In genomic region chr3:88439582-88439981, GRCm38 (mm10) we compare ENCODE assay signal across 28 mouse cellular contexts. TPM values are rescaled to one million over a fixed set of nuclear protein-coding genes. Genes with fewer than 3 reads are reported as not detected.
DNase-seq lines count a peak whose midpoint lies in the region; ATAC-seq and TF ChIP-seq lines count a peak whose summit lies in the region.
"Had no signal": no experiment of that assay in that cellular context is flagged by ENCODE, and none has a peak within 500 bp of the region (broad histone marks: within the 10 kb centered on the region; RNA-seq: fewer than 3 reads in every experiment).

No protein-coding gene starts in this region.

- in situ Hi-C loops in ES-E14 (cut with MboI; ENCODE audit: low sequenced_read_pairs in 2 of 2, unreplicated experiment in 2 of 2), result no loop called here

- DNase-seq in hindbrain, embryonic 10.5 days (ENCODE audit: low spot score), result no peak
- DNase-seq in hindbrain, embryonic 11.5 days (ENCODE audit: low spot score), result no peak
- no peak for DNase-seq in ES-E14 (ENCODE audit: low read depth, low spot score)
- peak; percentile 24 for DNase-seq in brain, adult 2 months (ENCODE audit: low read depth, low spot score)
- no peak for DNase-seq in spleen, adult 12 weeks (ENCODE audit: low spot score)
- no peak for DNase-seq in cerebellum, adult 9-11 months
- DNase-seq: adrenal gland, adult 2 months; adrenal gland, postnatal 14 days; cerebellum, adult 11-12 months; cerebellum, adult 8-10 months; gastrocnemius, postnatal 14 days; heart, postnatal 36 days; kidney, adult 11 months; kidney, adult 8-10 months had no signal

- WGBS in hindbrain, embryonic 10.5 days, result 54% methylated on average over 4 of the region's 4 CpGs
- WGBS in hindbrain, embryonic 11.5 days, result 47% methylated on average over 4 of the region's 4 CpGs

- TF ChIP-seq CTCF in ES-Bruce4 (IDR thresholded peaks at IDR 0.05; ENCODE audit: low read depth, low read length), result no peak

- peaks cover 48% of the 10 kb centered on the region for H3K27me3 ChIP-seq in hindbrain, embryonic 10.5 days (ENCODE audit: insufficient read depth, poor library complexity, severe bottlenecking)
- H3K27me3 ChIP-seq in hindbrain, embryonic 11.5 days (ENCODE audit: control insufficient read depth, insufficient read depth, low read length), result no peaks in the 10 kb centered on the region
- no peaks in the 10 kb centered on the region for H3K27me3 ChIP-seq in ES-Bruce4 (ENCODE audit: control insufficient read depth, insufficient read depth, low read length, poor library complexity, severe bottlenecking)
- H3K27me3 ChIP-seq: heart, embryonic 12.5 days; hindbrain, embryonic 15.5 days had no signal

- H3K36me3 ChIP-seq in hindbrain, embryonic 10.5 days, result peaks cover 8% of the 10 kb centered on the region; the same call in 1 of the 2 replicates
- no peaks in the 10 kb centered on the region for H3K36me3 ChIP-seq in hindbrain, embryonic 11.5 days (ENCODE audit: control insufficient read depth, insufficient read depth, low read length)
- H3K36me3 ChIP-seq in ES-Bruce4 (ENCODE audit: control insufficient read depth, insufficient read depth, low read length, poor library complexity, severe bottlenecking) (no peaks in the 10 kb centered on the region), ES-E14 (ENCODE audit: control insufficient read depth, insufficient read depth, low read length, poor library complexity, severe bottlenecking) (no peaks in the 10 kb centered on the region)
- H3K36me3 ChIP-seq: heart, embryonic 12.5 days; heart, embryonic 15.5 days had no signal

- H3K9me3 ChIP-seq in hindbrain, embryonic 10.5 days, result no peaks in the 10 kb centered on the region
- H3K9me3 ChIP-seq in hindbrain, embryonic 11.5 days (ENCODE audit: control insufficient read depth, low read length), result no peaks in the 10 kb centered on the region
- H3K9me3 ChIP-seq in ES-Bruce4 (replicated peaks; ENCODE audit: control insufficient read depth, insufficient read depth, low read length, poor library complexity, severe bottlenecking), result no peaks in the 10 kb centered on the region
- no peaks in the 10 kb centered on the region for H3K9me3 ChIP-seq in ES-E14 (ENCODE audit: control insufficient read depth, insufficient read depth, low read depth, low read length)
- H3K9me3 ChIP-seq: embryonic facial prominence, embryonic 12.5 days; forebrain, embryonic 13.5 days; heart, embryonic 12.5 days; heart, embryonic 15.5 days; hindbrain, embryonic 12.5 days; hindbrain, embryonic 15.5 days had no signal

- peaks cover 55% of the 10 kb centered on the region for H3K4me1 ChIP-seq in hindbrain, embryonic 10.5 days (replicated peaks)
- peaks cover 4% of the 10 kb centered on the region; the same call in 1 of the 2 replicates for H3K4me1 ChIP-seq in hindbrain, embryonic 11.5 days (replicated peaks; ENCODE audit: control insufficient read depth, insufficient read depth, low read length)
- H3K4me1 ChIP-seq in ES-Bruce4 (ENCODE audit: control insufficient read depth, insufficient read depth, low read length), result peaks cover 9% of the 10 kb centered on the region
- H3K4me1 ChIP-seq in ES-E14 (ENCODE audit: control insufficient read depth in 2 of 2, insufficient read depth in 2 of 2, low read length in 2 of 2, poor library complexity in 1 of 2), result peaks cover 12 to 50% of the 10 kb centered on the region in 2 experiments; a peak in 3 of 4 replicates

- no peak overlapping the region for H3K4me2 ChIP-seq in hindbrain, embryonic 11.5 days (replicated peaks; ENCODE audit: low read depth, low read length)
- H3K4me2 ChIP-seq: embryonic facial prominence, embryonic 12.5 days; forebrain, embryonic 13.5 days; hindbrain, embryonic 12.5 days; hindbrain, embryonic 15.5 days had no signal

- H3K4me3 ChIP-seq in hindbrain, embryonic 10.5 days, result no peak overlapping the region
- no peak overlapping the region for H3K4me3 ChIP-seq in hindbrain, embryonic 11.5 days (ENCODE audit: low read depth, low read length)
- no peak overlapping the region for H3K4me3 ChIP-seq in ES-Bruce4 (ENCODE audit: low read depth, low read length)
- H3K4me3 ChIP-seq in ES-E14 (ENCODE audit: insufficient read depth in 1 of 2, low read depth in 1 of 2, low read length in 2 of 2, poor library complexity in 1 of 2, severe bottlenecking in 1 of 2), result peak overlapping the region in 1 of 2 experiments; percentile 23; a peak in 1 of 4 replicates
- H3K4me3 ChIP-seq: embryonic facial prominence, embryonic 12.5 days; erythroblast, embryonic 14.5 days; forebrain, embryonic 13.5 days; heart, embryonic 12.5 days; hindbrain, embryonic 12.5 days; hindbrain, embryonic 15.5 days had no signal

- peak overlapping the region; percentile 35; the same call in 1 of the 2 replicates for H3K27ac ChIP-seq in hindbrain, embryonic 10.5 days
- H3K27ac ChIP-seq in hindbrain, embryonic 11.5 days (ENCODE audit: low read depth, low read length), result no peak overlapping the region
- H3K27ac ChIP-seq in ES-Bruce4 (ENCODE audit: insufficient read depth, low read length) (peak overlapping the region; percentile 2), ES-E14 (ENCODE audit: insufficient read depth, low read depth, low read length, poor library complexity, severe bottlenecking) (peak overlapping the region; percentile 22; the same call in 1 of the 2 replicates)
- H3K27ac ChIP-seq: embryonic facial prominence, embryonic 12.5 days; forebrain, embryonic 13.5 days; heart, embryonic 15.5 days; hindbrain, embryonic 12.5 days; hindbrain, embryonic 15.5 days had no signal

- H3K9ac ChIP-seq in hindbrain, embryonic 11.5 days (ENCODE audit: low read depth, low read length), result no peak overlapping the region
- H3K9ac ChIP-seq in ES-Bruce4 (ENCODE audit: low read depth, poor library complexity, severe bottlenecking) (no peak overlapping the region), ES-E14 (ENCODE audit: insufficient read depth, low read depth, low read length, poor library complexity, severe bottlenecking) (no peak overlapping the region)
- H3K9ac ChIP-seq: embryonic facial prominence, embryonic 12.5 days; heart, embryonic 12.5 days; heart, embryonic 15.5 days; hindbrain, embryonic 12.5 days; hindbrain, embryonic 15.5 days had no signal

- ATAC-seq in hindbrain, embryonic 11.5 days (ENCODE audit: low FRiP score), result no peak
- ATAC-seq: forebrain, embryonic 13.5 days had no signal

- TF ChIP-seq EP300 in ES-Bruce4 (IDR thresholded peaks at IDR 0.05; ENCODE audit: insufficient read depth, low read depth, low read length), result no peak

- TF ChIP-seq POLR2A in ES-Bruce4 (IDR thresholded peaks at IDR 0.05; ENCODE audit: insufficient read depth, low read length), result no peak

TF ChIP-seq in ES-E14, 5 proteins besides CTCF, POLR2A, EP300 and RAD21:
- TF ChIP-seq ZC3H11A (IDR thresholded peaks at IDR 0.05; ENCODE audit: borderline replicate concordance, low read depth, low read length), result no peak

RNA-seq across cellular contexts. Expression of gene Slc25a44, which starts 14.6 kb away (rescaled TPM):
- 19.2 and 20.3 TPM in 2 replicates for polyA plus RNA-seq in hindbrain, embryonic 10.5 days (2016; fragmentation: Nextera tagmentation; extraction: Ambion mirVana)
- polyA plus RNA-seq in hindbrain, embryonic 11.5 days (2014; fragmentation: Nextera tagmentation; extraction: Ambion mirVana), result 22.1 and 23.7 TPM in 2 replicates
- polyA plus RNA-seq in ES-Bruce4 (2011; ENCODE audit: insufficient read depth, insufficient read length, low read depth, missing spikeins), result 13.5 and 14.7 TPM in 2 replicates
- 13.6 and 17.1 TPM in 2 replicates for total RNA-seq in ES-E14 (2012; rRNA removed)

RNA-seq across cellular contexts. Expression of gene Sema4a, which starts 21.4 kb away (rescaled TPM):
- polyA plus RNA-seq in hindbrain, embryonic 10.5 days (2016; fragmentation: Nextera tagmentation; extraction: Ambion mirVana), result 3.8 and 8.6 TPM in 2 replicates
- 5.7 and 7.8 TPM in 2 replicates for polyA plus RNA-seq in hindbrain, embryonic 11.5 days (2014; fragmentation: Nextera tagmentation; extraction: Ambion mirVana)
- polyA plus RNA-seq in ES-Bruce4 (2011; ENCODE audit: insufficient read depth, insufficient read length, low read depth, missing spikeins), result 2.3 and 4.0 TPM in 2 replicates
- 8.8 and 10.1 TPM in 2 replicates for total RNA-seq in ES-E14 (2012; rRNA removed)

RNA-seq across cellular contexts. Expression of gene Pmf1, which starts 29.5 kb away (rescaled TPM):
- 157 and 167 TPM in 2 replicates for polyA plus RNA-seq in hindbrain, embryonic 10.5 days (2016; fragmentation: Nextera tagmentation; extraction: Ambion mirVana)
- 108 and 109 TPM in 2 replicates for polyA plus RNA-seq in hindbrain, embryonic 11.5 days (2014; fragmentation: Nextera tagmentation; extraction: Ambion mirVana)
- 88.6 and 102 TPM in 2 replicates for polyA plus RNA-seq in ES-Bruce4 (2011; ENCODE audit: insufficient read depth, insufficient read length, low read depth, missing spikeins)
- 89.5 and 97.0 TPM in 2 replicates for total RNA-seq in ES-E14 (2012; rRNA removed)

RNA-seq across cellular contexts. Expression of gene Bglap, which starts 55.3 kb away (rescaled TPM):
- polyA plus RNA-seq in hindbrain, embryonic 10.5 days (2016; fragmentation: Nextera tagmentation; extraction: Ambion mirVana), result not detected in 2 replicates
- not detected in 2 replicates for polyA plus RNA-seq in hindbrain, embryonic 11.5 days (2014; fragmentation: Nextera tagmentation; extraction: Ambion mirVana)
- not detected in 2 replicates for polyA plus RNA-seq in ES-Bruce4 (2011; ENCODE audit: insufficient read depth, insufficient read length, low read depth, missing spikeins)
- not detected in 2 replicates for total RNA-seq in ES-E14 (2012; rRNA removed)
- total RNA-seq: gastrocnemius, adult 18-20 months; gastrocnemius, postnatal 14 days; heart, adult 18-20 months; heart, postnatal 10 days; heart, postnatal 36 days had no signal
- polyA plus RNA-seq: adrenal gland, adult 2 months; CD4-positive, CD25-positive, alpha-beta regulatory T cell, adult 4 months; embryonic facial prominence, embryonic 12.5 days; erythroblast, embryonic 14.5 days; forebrain, embryonic 16.5 days; gonadal fat pad, adult 2 months; heart, embryonic 12.5 days; heart, embryonic 15.5 days; hindbrain, embryonic 12.5 days; hindbrain, embryonic 15.5 days had no signal
